Mouse (Mus musculus): ENCODE data around the gene Glce. TPM values are rescaled to one million over a fixed set of nuclear protein-coding genes. Genes with fewer than 3 reads are reported as not detected.

Glce gene
- polyA plus RNA-seq, 1 experiment from 2014 or later: 26.8 TPM

- H3K27ac ChIP-seq (replicated peaks): no peak overlapping the region
- 67% methylated on average over 7 of the region's 7 CpGs for WGBS
- no peaks in the 10 kb centered on the region for H3K9me3 ChIP-seq
- peaks cover 28% of the 10 kb centered on the region for H3K4me1 ChIP-seq
- H3K27me3 ChIP-seq (replicated peaks; ENCODE audit: low read depth, poor library complexity, severe bottlenecking): peaks cover 43% of the 10 kb centered on the region
- no peak overlapping the region for H3K4me3 ChIP-seq
- no peaks in the 10 kb centered on the region for H3K36me3 ChIP-seq (replicated peaks)
- no peak for DNase-seq (ENCODE audit: low spot score)
These were observed 100.8 kb downstream of the Glce start for GRCm38 (mm10) chr9:62021583-62022120.

- no peak overlapping the region for H3K27ac ChIP-seq (replicated peaks)
- H3K36me3 ChIP-seq (replicated peaks): no peaks in the 10 kb centered on the region
- H3K9me3 ChIP-seq: no peaks in the 10 kb centered on the region
- WGBS: 88% methylated on average over 7 of the region's 7 CpGs
- H3K27me3 ChIP-seq (replicated peaks; ENCODE audit: low read depth, poor library complexity, severe bottlenecking): peaks cover 29% of the 10 kb centered on the region
- H3K4me1 ChIP-seq: peaks cover 19% of the 10 kb centered on the region
- no peak overlapping the region for H3K4me3 ChIP-seq
- no peak for DNase-seq (ENCODE audit: low spot score)
These were observed 102.2 kb downstream of the Glce start for GRCm38 (mm10) chr9:62020259-62020658.

- H3K27ac ChIP-seq (replicated peaks): no peak overlapping the region
- H3K36me3 ChIP-seq (replicated peaks): no peaks in the 10 kb centered on the region
- H3K4me3 ChIP-seq: no peak overlapping the region
- peaks cover 12% of the 10 kb centered on the region for H3K4me1 ChIP-seq
- WGBS: 85% methylated on average over 14 of the region's 14 CpGs
- DNase-seq (ENCODE audit: low spot score): no peak
- H3K9me3 ChIP-seq: no peaks in the 10 kb centered on the region
- peaks cover 11% of the 10 kb centered on the region for H3K27me3 ChIP-seq (replicated peaks; ENCODE audit: low read depth, poor library complexity, severe bottlenecking)
These were observed 104.0 kb downstream of the Glce start for GRCm38 (mm10) chr9:62018229-62019093.

DNA sequence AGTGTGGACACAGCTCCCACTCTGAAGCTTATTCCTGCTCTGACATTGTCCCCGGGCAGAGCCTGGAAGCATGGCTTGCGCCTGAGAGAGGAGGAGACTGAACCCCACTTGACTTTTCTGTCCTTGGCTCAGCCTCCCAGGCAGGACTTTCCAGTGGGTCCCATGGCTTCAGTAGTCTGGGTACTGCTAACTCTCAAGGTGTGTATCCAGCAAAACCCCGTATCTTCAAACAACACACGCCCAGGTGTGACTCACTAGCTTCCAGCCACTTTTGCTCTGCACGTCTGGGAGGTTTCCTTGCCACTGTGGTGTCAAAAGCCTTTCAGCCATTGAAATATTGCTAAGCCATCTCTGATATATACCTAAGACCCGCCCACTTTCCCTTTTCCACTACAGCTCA, 105.1 kb downstream of the Glce start:
- no peak for DNase-seq (ENCODE audit: low spot score)
- Histone ChIP-seq H3K4me3 (no peak overlapping the region), H3K27me3 (replicated peaks; ENCODE audit: low read depth, poor library complexity, severe bottlenecking) (0 out of 2 replicates have a peak, but pooled peaks cover 3% of the 10 kb centered on the region), H3K27ac (replicated peaks) (no peak overlapping the region), H3K9me3 (no peaks in the 10 kb centered on the region), H3K4me1 (peaks cover 16% of the 10 kb centered on the region), H3K36me3 (replicated peaks) (no peaks in the 10 kb centered on the region)
- 81% methylated on average over 6 of the region's 6 CpGs for WGBS

DNA sequence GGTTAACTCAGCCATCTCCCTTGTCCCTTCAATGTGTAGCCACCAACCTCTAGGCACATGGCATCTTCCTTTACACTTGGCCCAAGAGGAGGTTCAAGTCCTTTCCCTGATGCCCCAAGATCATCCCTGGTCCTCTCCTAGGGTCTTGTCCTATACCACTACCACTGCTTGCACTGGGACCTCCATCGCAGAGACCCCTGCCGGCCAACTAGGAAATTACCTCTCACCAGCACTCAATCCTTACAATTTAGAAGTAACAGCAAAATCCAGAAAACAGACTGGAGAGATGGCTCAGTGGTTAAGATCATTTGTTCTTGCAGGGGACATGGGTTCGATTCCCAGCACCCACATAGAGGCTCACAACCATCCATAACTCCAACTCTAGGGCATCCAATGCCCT, 107.0 kb downstream of the Glce start:
- 68% methylated on average over 3 of the region's 3 CpGs for WGBS

DNA sequence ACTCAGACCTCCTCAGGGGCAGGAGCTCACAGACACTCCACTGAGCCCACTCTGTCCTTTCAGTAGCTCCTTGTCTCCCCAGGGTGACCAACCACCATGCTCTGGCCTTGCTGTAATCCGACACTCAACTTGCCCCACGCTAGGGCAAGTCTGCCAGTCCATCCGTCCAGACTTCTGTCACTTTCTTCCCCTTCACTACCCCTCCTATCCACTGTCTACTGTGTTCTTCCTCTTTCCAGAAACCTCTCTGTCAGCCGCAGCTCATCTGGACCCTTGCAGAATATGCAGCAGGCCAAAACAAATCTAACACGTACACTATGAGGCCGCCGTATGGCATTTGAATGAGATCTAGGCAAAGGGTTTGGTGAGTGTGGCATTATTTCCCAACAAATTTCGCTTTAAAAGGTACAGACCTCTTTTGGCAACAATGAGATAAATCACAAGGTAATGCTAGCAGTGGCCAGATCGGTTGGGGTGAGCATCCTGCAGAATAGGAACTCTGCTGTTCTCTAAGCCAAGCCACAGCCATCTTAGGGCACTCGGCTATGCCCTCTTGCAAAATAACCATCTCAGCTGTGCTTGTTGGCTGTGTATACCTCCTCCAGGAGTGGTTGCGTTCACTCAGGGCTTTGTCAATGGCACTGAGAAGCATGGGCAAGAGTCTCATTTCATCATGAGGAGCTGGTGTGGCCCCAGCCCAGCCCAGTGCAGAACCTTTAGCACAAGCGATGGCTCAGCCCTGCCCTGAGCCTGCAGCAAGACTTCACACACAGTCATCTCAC, 108.9 kb downstream of the Glce start:
- DNase-seq (ENCODE audit: low spot score): no peak
- Histone ChIP-seq H3K4me1 (peaks cover 7% of the 10 kb centered on the region), H3K36me3 (replicated peaks) (no peaks in the 10 kb centered on the region), H3K4me3 (no peak overlapping the region), H3K27me3 (replicated peaks; ENCODE audit: low read depth, poor library complexity, severe bottlenecking) (0 out of 2 replicates have a peak, but pooled peaks cover under 1% of the 10 kb centered on the region), H3K27ac (replicated peaks) (no peak overlapping the region), H3K9me3 (no peaks in the 10 kb centered on the region)
- WGBS: 71% methylated on average over 12 of the region's 12 CpGs

More for the DNA sequence above, 107.0 kb downstream of the Glce start:
- no peak for DNase-seq (ENCODE audit: low spot score)
- Histone ChIP-seq H3K27ac (replicated peaks) (no peak overlapping the region), H3K4me3 (no peak overlapping the region), H3K27me3 (replicated peaks; ENCODE audit: low read depth, poor library complexity, severe bottlenecking) (no peaks in the 10 kb centered on the region), H3K4me1 (peaks cover 7% of the 10 kb centered on the region), H3K36me3 (replicated peaks) (no peaks in the 10 kb centered on the region), H3K9me3 (no peaks in the 10 kb centered on the region)

DNA sequence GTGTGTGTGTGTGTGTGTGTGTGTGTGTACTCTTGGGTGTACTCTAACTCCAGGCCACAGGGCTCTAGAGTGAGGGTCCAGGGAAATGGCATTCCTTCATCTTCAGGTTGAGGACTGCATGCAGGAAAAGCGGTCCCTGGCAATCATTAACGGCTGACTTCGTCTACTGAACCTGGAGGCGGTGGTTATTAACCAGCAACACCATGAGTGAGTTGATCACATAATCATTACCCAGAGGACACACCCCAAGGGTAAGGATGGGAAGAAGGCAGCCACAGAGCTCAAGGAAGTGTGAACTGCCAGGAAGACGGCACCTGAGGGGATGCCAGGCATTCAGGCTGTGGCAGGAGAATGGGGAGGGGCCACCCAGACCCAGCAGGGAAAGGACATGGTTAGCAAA, 114.1 kb downstream of the Glce start:
- WGBS: 77% methylated on average over 5 of the region's 5 CpGs
- H3K4me3 ChIP-seq: no peak overlapping the region
- H3K9me3 ChIP-seq: no peaks in the 10 kb centered on the region
- DNase-seq (ENCODE audit: low spot score): no peak
- no peak overlapping the region for H3K27ac ChIP-seq (replicated peaks)
- peaks cover 10% of the 10 kb centered on the region for H3K4me1 ChIP-seq
- peaks cover 14% of the 10 kb centered on the region; the same call in 1 of the 2 replicates for H3K27me3 ChIP-seq (replicated peaks; ENCODE audit: low read depth, poor library complexity, severe bottlenecking)
- no peaks in the 10 kb centered on the region for H3K36me3 ChIP-seq (replicated peaks)

Small RNA genes within 50 kb of the gene (microRNA-seq; reads per million reads assigned to microRNA genes)
- 1.2 reads per million for gene Mir5133

Other genes starting within 250 kb of the Glce start
- gene Rplp1, start 208.1 kb downstream of the Glce start, polyA plus RNA-seq (2016; fragmentation: Nextera tagmentation; extraction: Ambion mirVana): 1,152 and 1,189 TPM in 2 replicates
- 112 and 118 TPM in 2 replicates for gene Kif23, start 175.9 kb downstream of the Glce start, polyA plus RNA-seq (2016; fragmentation: Nextera tagmentation; extraction: Ambion mirVana)
- 1.2 TPM in 2 replicates for gene Paqr5, start 95.8 kb downstream of the Glce start, polyA plus RNA-seq (2016; fragmentation: Nextera tagmentation; extraction: Ambion mirVana)
- not detected in 2 replicates for gene Spesp1, start 159.6 kb upstream of the Glce start, polyA plus RNA-seq (2016; fragmentation: Nextera tagmentation; extraction: Ambion mirVana)
- 208 and 232 TPM in 2 replicates for gene Anp32a, start 218.6 kb upstream of the Glce start, polyA plus RNA-seq (2016; fragmentation: Nextera tagmentation; extraction: Ambion mirVana)

Data from embryonic facial prominence, embryonic 10.5 days (tissue).